Mouse (Mus musculus) ES-Bruce4 (cell line): ENCODE data around the gene Anxa9.

Source experiments
- CTCF ChIP-seq: IDR thresholded peaks from one replicate; pipeline ENCODE4 v1.8.1; 2011; ENCODE audit warnings: low read depth, low read length
- EP300 ChIP-seq: IDR thresholded peaks from 2 replicates; pipeline ENCODE4 v1.6.1; 2011; ENCODE audit warnings: low read depth, low read length; ENCODE audit not compliant: insufficient read depth
- POLR2A ChIP-seq: IDR thresholded peaks from one replicate; pipeline ENCODE4 v1.8.1; 2011; ENCODE audit warnings: low read length; ENCODE audit not compliant: insufficient read depth

DNA sequence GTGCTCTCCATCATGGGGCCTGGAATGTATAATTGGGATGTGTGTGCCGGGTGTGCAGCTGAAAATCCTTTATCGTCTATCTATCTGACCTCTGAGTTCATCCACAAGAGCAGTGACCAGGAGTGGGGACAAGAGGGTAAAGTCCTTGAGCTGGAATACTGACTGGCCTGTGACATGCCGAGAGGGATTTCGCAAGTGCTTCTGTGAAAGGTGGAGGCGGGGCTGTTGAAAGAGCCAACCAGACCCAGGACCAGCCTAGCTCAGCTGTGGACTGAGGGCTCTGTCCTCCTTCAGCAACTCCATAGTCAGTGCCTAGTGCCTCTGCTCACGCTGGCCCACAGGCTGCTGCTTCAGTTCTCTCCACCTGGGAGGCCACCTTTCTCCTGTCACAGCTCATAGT, 11.6 kb upstream of the Anxa9 start:
- no peak for TF ChIP-seq POLR2A
- no peak for TF ChIP-seq CTCF
- TF ChIP-seq EP300, result no peak
